Mouse (Mus musculus): ENCODE results near the gene Zfp771. TPM values are rescaled to one million over a fixed set of nuclear protein-coding genes. Genes with fewer than 3 reads are reported as not detected.

Gene Zfp771
- polyA plus RNA-seq, 1 experiment from 2014 or later, result 55.8 TPM

DNA sequence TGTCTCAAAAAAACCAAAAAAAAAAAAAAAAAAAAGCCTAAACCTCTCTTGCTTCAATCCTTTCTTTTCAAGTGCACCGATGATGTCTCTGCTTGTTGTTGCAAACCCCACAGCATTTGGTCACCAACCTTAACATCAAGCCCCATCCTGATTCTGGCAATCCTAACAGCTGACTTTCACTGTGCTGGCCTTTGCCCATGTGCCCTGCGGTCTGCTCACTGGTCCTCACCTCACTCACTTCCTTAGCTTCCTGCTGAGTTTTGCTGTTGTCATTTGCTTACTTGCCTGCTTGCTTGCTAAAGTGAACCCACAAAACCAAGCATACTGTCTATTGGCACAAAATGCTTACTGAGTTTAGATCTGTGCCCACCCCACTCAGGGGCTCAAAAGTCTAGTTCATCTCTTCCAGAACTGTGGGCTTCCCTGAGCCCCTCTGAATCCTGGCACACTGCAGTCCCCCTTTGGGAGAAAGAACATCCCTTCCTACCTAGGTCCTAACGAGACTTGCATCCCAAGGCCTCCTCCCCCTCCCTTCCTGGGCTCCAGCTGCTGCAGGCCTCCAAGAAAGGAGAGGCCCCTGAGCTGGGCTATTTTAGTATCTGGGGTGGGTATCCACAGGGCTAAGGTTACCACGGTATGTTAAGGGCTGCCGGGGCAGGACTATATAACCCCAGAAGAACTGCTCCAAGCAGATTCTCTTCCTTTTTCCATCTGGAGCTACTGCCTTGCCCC is 32.9 kb upstream of the Zfp771 start:
- peaks cover 7% of the 10 kb centered on the region; the same call in 1 of the 2 replicates for H3K36me3 ChIP-seq (replicated peaks)
- no peak for DNase-seq (ENCODE audit: extremely low spot score, low spot score)
- no peak overlapping the region for H3K4me3 ChIP-seq
- peaks cover 45% of the 10 kb centered on the region for H3K4me1 ChIP-seq
- H3K27me3 ChIP-seq (ENCODE audit: poor library complexity, severe bottlenecking), result peaks cover 31% of the 10 kb centered on the region
- no peak overlapping the region for H3K27ac ChIP-seq
- 78% methylated on average over 5 of the region's 5 CpGs for WGBS
- no peaks in the 10 kb centered on the region for H3K9me3 ChIP-seq

DNA sequence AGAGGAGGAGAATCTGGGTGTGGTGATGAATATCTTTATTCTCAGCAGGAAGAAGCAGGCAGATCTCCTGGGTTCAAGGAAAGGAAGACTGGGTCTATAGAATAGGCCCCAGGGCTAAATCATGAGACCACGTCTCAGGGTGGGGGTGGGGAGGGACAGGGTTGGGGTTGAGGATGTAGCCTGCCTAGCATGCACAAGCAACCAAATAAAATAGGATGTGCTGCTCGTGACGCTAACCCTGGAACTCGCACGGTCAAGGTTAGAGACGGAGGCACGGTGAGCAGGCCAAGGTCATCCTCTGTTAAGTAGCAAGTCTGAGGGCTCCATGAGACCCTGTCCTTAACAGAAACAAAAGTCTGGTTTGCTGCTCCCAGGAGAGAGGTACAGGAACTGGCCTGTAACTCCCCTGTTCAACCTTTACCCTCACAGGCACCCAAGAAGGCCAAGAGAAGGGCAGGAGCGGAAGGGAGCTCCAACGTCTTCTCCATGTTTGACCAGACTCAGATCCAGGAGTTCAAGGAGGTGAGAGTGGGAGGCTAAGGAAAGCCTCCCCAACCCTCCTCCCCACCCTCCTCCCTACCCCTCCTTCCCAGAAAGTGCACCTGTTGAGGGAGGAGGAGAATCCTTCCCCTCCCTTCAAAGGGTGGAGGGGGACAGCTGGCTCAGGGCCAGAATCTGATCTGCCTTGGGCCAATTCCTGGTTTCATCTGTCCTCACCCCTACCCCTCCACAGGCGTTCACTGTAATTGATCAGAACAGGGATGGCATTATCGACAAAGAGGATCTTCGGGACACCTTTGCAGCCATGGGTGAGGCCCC is 31.4 kb upstream of the Zfp771 start:
- Histone ChIP-seq H3K27ac (no peak overlapping the region), H3K9me3 (no peaks in the 10 kb centered on the region), H3K36me3 (replicated peaks) (0 out of 2 replicates have a peak, but pooled peaks cover 3% of the 10 kb centered on the region), H3K27me3 (ENCODE audit: poor library complexity, severe bottlenecking) (peaks cover 31% of the 10 kb centered on the region), H3K4me3 (no peak overlapping the region), H3K4me1 (peaks cover 31% of the 10 kb centered on the region)
- WGBS, result 92% methylated on average over 12 of the region's 12 CpGs
- DNase-seq (ENCODE audit: extremely low spot score, low spot score), result no peak

DNA sequence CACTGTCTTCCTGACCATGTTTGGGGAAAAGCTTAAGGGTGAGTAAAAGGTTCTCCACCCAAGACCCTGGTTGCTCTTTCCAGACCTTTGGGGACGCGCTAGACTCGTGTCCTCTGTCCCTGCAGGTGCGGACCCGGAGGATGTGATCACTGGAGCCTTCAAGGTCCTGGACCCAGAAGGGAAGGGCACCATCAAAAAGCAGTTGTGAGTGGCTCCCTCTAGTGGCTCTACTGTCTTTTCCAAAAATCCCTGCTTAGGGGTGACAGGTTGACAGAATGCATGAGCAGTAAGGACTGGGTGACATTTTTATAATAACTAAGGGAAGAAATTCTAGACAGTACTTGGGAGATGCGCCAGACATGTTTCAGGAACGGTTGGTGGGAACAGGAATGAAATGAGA is 30.6 kb upstream of the Zfp771 start:
- no peak overlapping the region for H3K4me3 ChIP-seq
- peaks cover 31% of the 10 kb centered on the region for H3K27me3 ChIP-seq (ENCODE audit: poor library complexity, severe bottlenecking)
- H3K36me3 ChIP-seq (replicated peaks), result 0 out of 2 replicates have a peak, but pooled peaks cover 3% of the 10 kb centered on the region
- no peaks in the 10 kb centered on the region for H3K9me3 ChIP-seq
- no peak overlapping the region for H3K27ac ChIP-seq
- H3K4me1 ChIP-seq, result peaks cover 28% of the 10 kb centered on the region
- DNase-seq (ENCODE audit: extremely low spot score, low spot score), result no peak
- 34% methylated on average over 7 of the region's 7 CpGs for WGBS

DNA sequence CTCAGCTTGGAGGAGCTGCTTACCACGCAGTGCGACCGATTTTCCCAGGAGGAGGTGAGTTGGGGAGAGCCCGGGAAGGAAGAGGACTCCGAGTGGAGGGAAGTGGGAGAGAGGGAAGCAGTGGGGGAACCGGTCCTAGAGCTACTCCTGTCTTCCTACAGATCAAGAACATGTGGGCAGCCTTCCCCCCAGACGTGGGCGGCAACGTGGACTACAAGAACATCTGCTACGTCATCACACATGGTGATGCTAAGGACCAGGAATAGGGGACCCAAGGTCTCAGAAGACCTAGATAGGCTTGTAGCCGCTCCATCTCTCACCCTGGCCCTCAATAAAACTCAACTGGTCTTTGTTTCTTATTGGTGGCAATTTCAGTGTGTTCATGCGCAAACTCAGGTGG is 30.1 kb upstream of the Zfp771 start:
- 53% methylated on average over 12 of the region's 12 CpGs for WGBS
- 0 out of 2 replicates have a peak overlapping the region, but pooled peaks have one; percentile 42 for H3K4me3 ChIP-seq
- H3K4me1 ChIP-seq, result peaks cover 28% of the 10 kb centered on the region
- no peaks in the 10 kb centered on the region for H3K9me3 ChIP-seq
- peaks cover 31% of the 10 kb centered on the region for H3K27me3 ChIP-seq (ENCODE audit: poor library complexity, severe bottlenecking)
- H3K36me3 ChIP-seq (replicated peaks), result 0 out of 2 replicates have a peak, but pooled peaks cover 3% of the 10 kb centered on the region
- no peak overlapping the region for H3K27ac ChIP-seq
- DNase-seq (ENCODE audit: extremely low spot score, low spot score), result no peak

DNA sequence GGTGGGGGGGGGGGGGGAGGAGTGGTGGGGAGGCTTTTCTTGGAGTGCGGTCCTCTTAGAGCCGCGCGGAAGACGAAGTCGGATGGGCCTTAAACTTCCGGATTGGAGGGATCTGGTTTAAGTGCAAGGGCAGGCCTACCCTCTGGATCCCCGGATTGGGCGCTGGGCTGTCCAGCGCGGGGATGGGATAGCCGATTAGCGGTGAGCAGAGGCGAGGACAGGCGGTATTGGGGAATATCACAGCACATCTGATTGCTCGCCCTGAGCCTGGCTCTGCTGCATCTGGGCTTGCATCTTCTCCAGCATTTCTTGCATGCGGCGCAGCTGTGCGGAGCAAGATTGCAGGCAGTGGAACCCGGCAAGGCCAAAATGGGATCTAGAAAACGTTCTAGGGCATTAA is 29.6 kb upstream of the Zfp771 start:
- WGBS, result 33% methylated on average over 21 of the region's 21 CpGs
- no peak overlapping the region for H3K27ac ChIP-seq
- 0 out of 2 replicates have a peak, but pooled peaks cover 3% of the 10 kb centered on the region for H3K36me3 ChIP-seq (replicated peaks)
- DNase-seq (ENCODE audit: extremely low spot score, low spot score), result no peak
- peak overlapping the region; percentile 42 for H3K4me3 ChIP-seq
- H3K4me1 ChIP-seq, result peaks cover 22% of the 10 kb centered on the region
- no peaks in the 10 kb centered on the region for H3K9me3 ChIP-seq
- peaks cover 31% of the 10 kb centered on the region for H3K27me3 ChIP-seq (ENCODE audit: poor library complexity, severe bottlenecking)

DNA sequence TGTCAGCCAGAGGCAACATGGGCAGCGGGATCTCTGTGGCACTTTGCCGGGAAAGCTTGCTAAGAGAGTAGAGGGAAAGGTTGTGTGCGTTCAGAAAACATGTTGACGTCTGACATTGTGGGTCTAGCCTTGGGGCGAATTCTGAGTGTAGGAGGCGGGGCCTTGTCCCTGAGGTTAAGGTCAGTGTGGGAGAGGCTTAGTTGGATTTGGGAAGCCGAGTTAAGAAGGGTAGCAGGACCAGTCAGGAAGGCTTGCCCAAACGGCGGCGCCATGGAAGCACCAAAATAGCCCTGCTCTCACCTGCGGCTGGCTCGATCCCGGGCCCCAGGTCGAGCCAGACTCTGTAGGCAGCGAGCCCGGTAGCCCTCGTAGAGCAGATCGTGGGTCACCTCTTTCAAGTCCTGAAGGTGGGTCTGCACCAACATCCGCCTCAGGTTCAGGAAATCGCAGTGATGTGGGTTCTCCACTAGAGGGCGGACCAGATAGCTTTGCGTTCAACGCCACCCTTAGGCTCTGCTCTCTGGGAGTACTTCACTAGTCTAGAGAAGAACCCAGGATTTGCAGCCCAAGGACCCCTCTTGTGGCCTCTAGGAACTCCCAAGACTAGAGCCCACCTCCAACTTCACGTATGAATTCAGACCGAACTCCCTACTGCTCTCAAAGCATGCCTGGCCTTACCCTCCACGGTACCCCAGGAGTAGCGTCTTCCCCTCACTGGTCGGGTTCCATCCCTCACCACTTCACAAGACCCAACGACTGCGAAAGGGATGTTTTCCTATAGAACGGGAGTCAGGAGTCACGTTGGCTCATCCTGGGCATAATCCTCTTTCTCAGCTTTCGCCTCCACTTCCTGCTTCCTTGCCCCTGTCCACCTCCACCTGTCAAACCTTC is 28.8 kb upstream of the Zfp771 start:
- Histone ChIP-seq H3K27ac (no peak overlapping the region), H3K27me3 (ENCODE audit: poor library complexity, severe bottlenecking) (peaks cover 31% of the 10 kb centered on the region), H3K4me3 (peak overlapping the region; percentile 42), H3K36me3 (replicated peaks) (0 out of 2 replicates have a peak, but pooled peaks cover 3% of the 10 kb centered on the region), H3K4me1 (peaks cover 18% of the 10 kb centered on the region), H3K9me3 (no peaks in the 10 kb centered on the region)
- peak; percentile 64 for DNase-seq (ENCODE audit: extremely low spot score, low spot score)
- 25% methylated on average over 33 of the region's 33 CpGs for WGBS

DNA sequence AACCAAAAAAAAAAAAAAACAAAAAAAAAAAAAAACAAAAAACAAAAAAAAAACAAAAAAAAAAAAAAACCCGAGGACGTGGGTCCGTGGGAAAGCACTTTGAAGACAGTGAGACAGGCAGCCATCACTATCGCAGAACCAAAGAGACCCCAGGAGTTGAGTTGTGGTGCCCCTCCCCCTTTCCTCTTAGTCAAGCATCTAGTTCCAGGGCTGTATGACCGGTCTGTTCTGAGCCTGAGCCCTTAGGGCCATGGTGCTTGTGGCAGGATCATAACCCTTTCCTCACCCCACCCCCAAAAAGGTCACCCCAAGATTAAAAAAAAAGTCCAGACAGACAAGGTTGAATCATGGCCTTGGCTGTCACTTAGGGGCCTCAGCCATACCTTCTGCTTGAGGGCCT is 27.8 kb upstream of the Zfp771 start:
- Histone ChIP-seq H3K4me3 (no peak overlapping the region), H3K9me3 (no peaks in the 10 kb centered on the region), H3K27me3 (ENCODE audit: poor library complexity, severe bottlenecking) (peaks cover 31% of the 10 kb centered on the region), H3K27ac (no peak overlapping the region), H3K36me3 (replicated peaks) (0 out of 2 replicates have a peak, but pooled peaks cover 3% of the 10 kb centered on the region), H3K4me1 (peaks cover 18% of the 10 kb centered on the region)
- WGBS, result 83% methylated on average over 5 of the region's 5 CpGs
- DNase-seq (ENCODE audit: extremely low spot score, low spot score), result no peak

DNA sequence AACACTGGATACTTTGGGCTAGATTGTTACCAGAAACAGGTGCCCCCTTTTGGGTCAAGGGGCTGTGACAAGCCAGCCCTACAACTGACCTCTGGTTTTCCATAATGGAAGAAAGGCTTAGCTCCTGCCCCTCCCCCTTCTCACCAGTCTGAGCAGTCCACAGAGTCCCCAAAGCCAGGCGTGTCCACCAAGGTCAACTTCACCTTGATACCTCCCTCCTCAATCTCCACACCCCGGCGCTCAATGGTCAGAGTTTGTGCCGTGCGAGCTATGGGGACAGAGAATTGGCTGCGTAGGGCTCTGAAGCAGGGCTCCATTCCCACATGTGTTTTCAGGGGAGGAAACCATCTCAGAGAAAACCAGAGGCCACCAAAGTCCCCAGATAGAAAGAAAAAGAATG is 26.6 kb upstream of the Zfp771 start:
- peaks cover 18% of the 10 kb centered on the region for H3K4me1 ChIP-seq
- H3K27me3 ChIP-seq (ENCODE audit: poor library complexity, severe bottlenecking), result peaks cover 29% of the 10 kb centered on the region
- no peak overlapping the region for H3K4me3 ChIP-seq
- 89% methylated on average over 6 of the region's 6 CpGs for WGBS
- H3K9me3 ChIP-seq, result no peaks in the 10 kb centered on the region
- H3K27ac ChIP-seq, result no peak overlapping the region
- no peak for DNase-seq (ENCODE audit: extremely low spot score, low spot score)
- H3K36me3 ChIP-seq (replicated peaks), result peaks cover 10% of the 10 kb centered on the region

DNA sequence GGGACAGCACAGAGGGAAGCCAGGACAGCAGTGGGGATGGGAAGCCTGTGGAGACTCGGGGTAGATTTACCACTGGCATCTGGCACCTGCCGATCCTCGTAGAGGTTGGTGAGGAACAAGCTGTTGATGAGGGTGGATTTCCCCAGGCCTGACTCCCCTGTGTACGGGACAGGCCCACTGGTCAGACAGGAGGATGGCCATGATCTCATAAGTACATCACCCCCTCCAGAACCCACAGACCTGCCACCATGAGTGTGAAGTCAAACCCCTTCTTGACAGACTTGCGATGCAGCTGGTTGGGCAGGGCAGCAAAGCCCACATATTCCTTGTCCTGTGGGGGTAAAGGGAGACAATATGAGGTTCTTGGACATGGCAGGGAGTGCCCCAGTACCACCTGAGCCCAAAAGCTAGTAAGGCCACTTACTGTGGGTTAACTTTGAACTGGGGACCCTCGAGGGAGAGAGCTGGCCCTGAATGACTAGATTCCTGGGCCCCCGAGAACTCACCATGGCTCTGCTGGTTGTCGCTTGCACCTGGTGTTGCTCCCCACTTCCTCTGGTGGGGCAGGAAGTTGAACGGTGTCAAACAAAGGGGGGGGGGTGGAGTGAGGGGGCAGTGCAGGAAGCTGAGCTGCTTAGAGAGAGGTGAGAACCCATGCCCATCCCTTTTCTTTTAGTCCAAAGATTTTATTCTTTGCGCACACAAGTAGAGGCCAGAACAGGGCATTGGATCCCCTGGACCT is 26.0 kb upstream of the Zfp771 start:
- H3K9me3 ChIP-seq, result no peaks in the 10 kb centered on the region
- 83% methylated on average over 10 of the region's 10 CpGs for WGBS
- H3K27me3 ChIP-seq (ENCODE audit: poor library complexity, severe bottlenecking), result peaks cover 23% of the 10 kb centered on the region
- no peak overlapping the region for H3K4me3 ChIP-seq
- no peak for DNase-seq (ENCODE audit: extremely low spot score, low spot score)
- peaks cover 18% of the 10 kb centered on the region for H3K4me1 ChIP-seq
- H3K36me3 ChIP-seq (replicated peaks), result peaks cover 16% of the 10 kb centered on the region
- H3K27ac ChIP-seq, result no peak overlapping the region

DNA sequence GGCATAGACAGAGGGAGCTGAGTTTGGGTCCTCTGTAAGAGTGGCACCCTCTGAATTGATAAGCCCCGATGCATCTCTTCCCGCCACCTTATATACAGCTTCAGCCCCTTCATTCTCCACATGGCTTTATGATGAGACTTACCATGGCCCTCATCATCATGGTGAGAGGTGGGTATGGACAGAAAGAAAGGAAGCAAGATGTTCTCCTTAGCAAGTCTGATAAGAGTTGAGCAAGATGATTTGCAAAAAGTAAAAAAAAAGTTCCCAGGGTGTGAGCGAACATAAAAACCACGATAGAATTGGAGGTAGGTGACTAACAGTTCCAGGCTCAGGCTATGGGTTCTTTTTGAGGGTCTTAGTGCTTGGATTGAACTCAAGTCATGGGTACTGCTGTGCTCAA is 25.4 kb upstream of the Zfp771 start:
- Histone ChIP-seq H3K27ac (no peak overlapping the region), H3K9me3 (no peaks in the 10 kb centered on the region), H3K36me3 (replicated peaks) (peaks cover 22% of the 10 kb centered on the region), H3K4me3 (no peak overlapping the region), H3K4me1 (peaks cover 18% of the 10 kb centered on the region), H3K27me3 (ENCODE audit: poor library complexity, severe bottlenecking) (peaks cover 17% of the 10 kb centered on the region)
- 91% methylated on average over 4 of the region's 4 CpGs for WGBS
- no peak for DNase-seq (ENCODE audit: extremely low spot score, low spot score)

DNA sequence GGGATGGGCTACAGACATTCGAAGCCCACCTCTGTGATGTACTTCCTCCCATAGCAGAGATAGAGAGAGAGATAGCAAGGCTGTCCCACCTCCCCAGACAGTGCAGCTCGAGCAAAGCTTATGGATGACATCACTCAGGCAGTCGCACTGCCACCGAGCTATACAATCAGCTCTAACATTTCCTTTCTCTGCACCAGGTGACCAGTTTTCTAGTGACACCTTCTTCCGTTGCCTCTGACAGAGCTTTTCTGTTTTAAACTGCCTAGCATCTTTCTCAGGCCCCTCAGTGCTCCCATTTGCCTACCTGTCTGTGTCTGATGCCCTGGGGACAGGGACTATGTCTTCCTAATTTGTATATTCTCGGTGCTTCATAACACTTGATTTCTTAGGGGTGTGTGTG is 23.6 kb upstream of the Zfp771 start:
- no peak overlapping the region for H3K27ac ChIP-seq
- H3K36me3 ChIP-seq (replicated peaks), result peaks cover 33% of the 10 kb centered on the region
- no peaks in the 10 kb centered on the region for H3K9me3 ChIP-seq
- peaks cover 1% of the 10 kb centered on the region for H3K4me1 ChIP-seq
- H3K27me3 ChIP-seq (ENCODE audit: poor library complexity, severe bottlenecking), result no peaks in the 10 kb centered on the region
- no peak for DNase-seq (ENCODE audit: extremely low spot score, low spot score)
- H3K4me3 ChIP-seq, result no peak overlapping the region
- WGBS, result 84% methylated on average over 6 of the region's 6 CpGs

DNA sequence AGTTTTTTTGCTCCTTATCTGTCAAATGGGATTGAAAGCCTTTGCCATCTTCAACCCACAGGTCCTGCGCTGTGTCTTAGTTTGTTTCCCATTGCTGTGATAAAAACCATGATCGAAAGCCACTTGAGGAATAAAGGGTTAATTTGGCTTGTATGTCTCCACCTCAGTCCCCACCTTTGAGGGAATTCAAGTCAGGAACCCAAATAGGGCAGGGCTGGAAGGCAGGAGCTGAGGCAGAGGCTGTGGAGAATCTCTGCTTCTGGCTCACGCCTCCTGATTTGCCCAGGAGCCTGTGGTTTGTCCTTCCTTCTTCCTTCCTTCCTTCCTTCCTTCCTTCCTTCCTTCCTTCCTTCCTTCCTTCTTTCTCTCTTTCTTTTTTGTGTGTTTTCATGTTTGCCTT is 21.0 kb upstream of the Zfp771 start:
- Histone ChIP-seq H3K27me3 (ENCODE audit: poor library complexity, severe bottlenecking) (no peaks in the 10 kb centered on the region), H3K9me3 (no peaks in the 10 kb centered on the region), H3K4me3 (no peak overlapping the region), H3K36me3 (replicated peaks) (peaks cover 57% of the 10 kb centered on the region), H3K27ac (no peak overlapping the region), H3K4me1 (no peaks in the 10 kb centered on the region)
- DNase-seq (ENCODE audit: extremely low spot score, low spot score), result no peak
- WGBS, result 96% methylated on average over 3 of the region's 3 CpGs

All from forebrain, embryonic 10.5 days (tissue).